14 mouse cellular contexts compared by ENCODE assay signal in genomic region chr2:149798613-149799012, GRCm38 (mm10). TPM values are rescaled to one million over a fixed set of nuclear protein-coding genes. Genes with fewer than 3 reads are reported as not detected.
DNase-seq lines count a peak whose midpoint lies in the region; ATAC-seq and TF ChIP-seq lines count a peak whose summit lies in the region.
"Had no signal": no experiment of that assay in that cellular context is flagged by ENCODE, and none has a peak within 500 bp of the region (broad histone marks: within the 10 kb centered on the region; RNA-seq: fewer than 3 reads in every experiment).

No protein-coding gene starts in this region.

- no peaks in the 10 kb centered on the region for H3K9me3 ChIP-seq in hindbrain, embryonic 14.5 days (ENCODE audit: control insufficient read depth, low read length)
- no peaks in the 10 kb centered on the region for H3K9me3 ChIP-seq in hindbrain, embryonic 16.5 days (ENCODE audit: control insufficient read depth, low read length)
- no peaks in the 10 kb centered on the region for H3K9me3 ChIP-seq in ES-Bruce4 (replicated peaks; ENCODE audit: control insufficient read depth, insufficient read depth, low read length, poor library complexity, severe bottlenecking)
- H3K9me3 ChIP-seq in intestine, embryonic 16.5 days (ENCODE audit: control insufficient read depth, low read length), result no peaks in the 10 kb centered on the region
- H3K9me3 ChIP-seq: hindbrain, embryonic 10.5 days had no signal

- no peak for TF ChIP-seq POLR2A in ES-Bruce4 (IDR thresholded peaks at IDR 0.05; ENCODE audit: insufficient read depth, low read length)

- H3K4me2 ChIP-seq in hindbrain, embryonic 14.5 days (replicated peaks), result no peak overlapping the region
- H3K4me2 ChIP-seq in hindbrain, embryonic 16.5 days (ENCODE audit: low read length), result no peak overlapping the region
- no peak overlapping the region for H3K4me2 ChIP-seq in intestine, embryonic 16.5 days (ENCODE audit: low read depth, low read length)

- no peak overlapping the region for H3K27ac ChIP-seq in hindbrain, embryonic 14.5 days
- H3K27ac ChIP-seq in hindbrain, embryonic 16.5 days (ENCODE audit: low read depth, low read length), result no peak overlapping the region
- H3K27ac ChIP-seq in ES-Bruce4 (ENCODE audit: insufficient read depth, low read length), result no peak overlapping the region
- no peak overlapping the region for H3K27ac ChIP-seq in intestine, embryonic 16.5 days (ENCODE audit: low read length)
- H3K27ac ChIP-seq: hindbrain, embryonic 10.5 days had no signal

- no peak for DNase-seq in hindbrain, embryonic 14.5 days (ENCODE audit: low spot score)
- DNase-seq in embryo, embryonic 9.5 days (ENCODE audit: extremely low spot score), result peak; percentile 11
- no peak for DNase-seq in ovary, postnatal 14 days (ENCODE audit: low spot score)
- no peak for DNase-seq in gastrocnemius, adult 18-20 months (ENCODE audit: low spot score)
- DNase-seq in natural killer cell, adult 2 months (ENCODE audit: low spot score in 2 of 2), result no peak
- DNase-seq: adrenal gland, postnatal 36 days; cerebellum, adult 18-20 months; thymus, postnatal 4 days had no signal

- WGBS in hindbrain, embryonic 14.5 days, result 8% methylated on average over 3 of the region's 3 CpGs
- 7% methylated on average over 3 of the region's 3 CpGs for WGBS in hindbrain, embryonic 16.5 days
- WGBS in intestine, embryonic 16.5 days, result 9% methylated on average over 3 of the region's 3 CpGs

- peak; percentile 27; the same call in 1 of the 2 replicates for ATAC-seq in hindbrain, embryonic 14.5 days (ENCODE audit: low FRiP score)
- ATAC-seq in hindbrain, embryonic 16.5 days, result no peak
- peak; percentile 50; the same call in 1 of the 2 replicates for ATAC-seq in intestine, embryonic 16.5 days
- ATAC-seq: Patski had no signal

- H3K36me3 ChIP-seq in hindbrain, embryonic 14.5 days (replicated peaks; ENCODE audit: control insufficient read depth, insufficient read depth), result no peaks in the 10 kb centered on the region
- H3K36me3 ChIP-seq in hindbrain, embryonic 16.5 days (ENCODE audit: control insufficient read depth, insufficient read depth, low read length), result no peaks in the 10 kb centered on the region
- H3K36me3 ChIP-seq in ES-Bruce4 (ENCODE audit: control insufficient read depth, insufficient read depth, low read length, poor library complexity, severe bottlenecking), result no peaks in the 10 kb centered on the region
- H3K36me3 ChIP-seq in intestine, embryonic 16.5 days (ENCODE audit: control insufficient read depth, insufficient read depth, low read length), result no peaks in the 10 kb centered on the region
- H3K36me3 ChIP-seq: hindbrain, embryonic 10.5 days had no signal

- no peak overlapping the region for H3K4me3 ChIP-seq in hindbrain, embryonic 14.5 days (replicated peaks; ENCODE audit: low read length)
- no peak overlapping the region for H3K4me3 ChIP-seq in hindbrain, embryonic 16.5 days (ENCODE audit: low read length)
- H3K4me3 ChIP-seq in ES-Bruce4 (ENCODE audit: low read depth, low read length), result no peak overlapping the region
- no peak overlapping the region for H3K4me3 ChIP-seq in intestine, embryonic 16.5 days (ENCODE audit: low read length)
- H3K4me3 ChIP-seq: hindbrain, embryonic 10.5 days had no signal

- no peak overlapping the region for H3K9ac ChIP-seq in hindbrain, embryonic 14.5 days
- H3K9ac ChIP-seq in hindbrain, embryonic 16.5 days (ENCODE audit: low read depth, low read length), result no peak overlapping the region
- no peak overlapping the region for H3K9ac ChIP-seq in ES-Bruce4 (ENCODE audit: low read depth, poor library complexity, severe bottlenecking)
- H3K9ac ChIP-seq in intestine, embryonic 16.5 days (ENCODE audit: low read depth, low read length), result no peak overlapping the region

- no peaks in the 10 kb centered on the region for H3K27me3 ChIP-seq in hindbrain, embryonic 14.5 days (ENCODE audit: control insufficient read depth, insufficient read depth, low read length)
- H3K27me3 ChIP-seq in hindbrain, embryonic 16.5 days (replicated peaks; ENCODE audit: control insufficient read depth, insufficient read depth, low read length), result no peaks in the 10 kb centered on the region
- no peaks in the 10 kb centered on the region for H3K27me3 ChIP-seq in ES-Bruce4 (ENCODE audit: control insufficient read depth, insufficient read depth, low read length, poor library complexity, severe bottlenecking)
- no peaks in the 10 kb centered on the region for H3K27me3 ChIP-seq in intestine, embryonic 16.5 days (replicated peaks; ENCODE audit: control insufficient read depth, insufficient read depth, low read length)
- H3K27me3 ChIP-seq: Patski had no signal

- H3K4me1 ChIP-seq in hindbrain, embryonic 14.5 days (replicated peaks; ENCODE audit: control insufficient read depth, insufficient read depth, low read length), result no peaks in the 10 kb centered on the region
- H3K4me1 ChIP-seq in hindbrain, embryonic 16.5 days (ENCODE audit: control insufficient read depth, insufficient read depth, low read depth, low read length), result no peaks in the 10 kb centered on the region
- peaks cover 3% of the 10 kb centered on the region for H3K4me1 ChIP-seq in ES-Bruce4 (ENCODE audit: control insufficient read depth, insufficient read depth, low read length)
- H3K4me1 ChIP-seq in intestine, embryonic 16.5 days (ENCODE audit: control insufficient read depth, insufficient read depth, low read length), result no peaks in the 10 kb centered on the region

- peak; percentile 68 for TF ChIP-seq EP300 in ES-Bruce4 (IDR thresholded peaks at IDR 0.05; ENCODE audit: insufficient read depth, low read depth, low read length)

- TF ChIP-seq CTCF in ES-Bruce4 (IDR thresholded peaks at IDR 0.05; ENCODE audit: low read depth, low read length), result no peak

RNA-seq across cellular contexts. Expression of gene Syndig1, which starts 30.4 kb away (rescaled TPM):
- polyA plus RNA-seq in hindbrain, embryonic 14.5 days (2014; fragmentation: Nextera tagmentation; extraction: Ambion mirVana), result 54.4 and 56.0 TPM in 2 replicates
- 45.6 and 47.7 TPM in 2 replicates for polyA plus RNA-seq in hindbrain, embryonic 16.5 days (2015; fragmentation: Nextera tagmentation; extraction: Ambion mirVana)
- 0.55 and 0.58 TPM in 2 replicates for polyA plus RNA-seq in ES-Bruce4 (2011; ENCODE audit: insufficient read depth, insufficient read length, low read depth, missing spikeins)
- 7.5 and 8.8 TPM in 2 replicates for polyA plus RNA-seq in intestine, embryonic 16.5 days (2015; fragmentation: Nextera tagmentation; extraction: Ambion mirVana)
- total RNA-seq in gastrocnemius, adult 18-20 months (2021), result not detected
- total RNA-seq: liver, adult 2 months had no signal
- polyA plus RNA-seq: liver, adult 2 months had no signal

RNA-seq across cellular contexts. Expression of gene C530025M09Rik, which starts 32.4 kb away (rescaled TPM):
- 2.0 and 2.1 TPM in 2 replicates for polyA plus RNA-seq in hindbrain, embryonic 14.5 days (2014; fragmentation: Nextera tagmentation; extraction: Ambion mirVana)
- polyA plus RNA-seq in hindbrain, embryonic 16.5 days (2015; fragmentation: Nextera tagmentation; extraction: Ambion mirVana), result 2.4 and 2.6 TPM in 2 replicates
- not detected in 2 replicates for polyA plus RNA-seq in ES-Bruce4 (2011; ENCODE audit: insufficient read depth, insufficient read length, low read depth, missing spikeins)
- polyA plus RNA-seq in intestine, embryonic 16.5 days (2015; fragmentation: Nextera tagmentation; extraction: Ambion mirVana), result not detected in 2 replicates
- not detected for total RNA-seq in gastrocnemius, adult 18-20 months (2021)
- total RNA-seq: adrenal gland, postnatal 36 days; liver, adult 2 months had no signal
- polyA plus RNA-seq: liver, adult 2 months; Patski had no signal
